Mouse (Mus musculus) hindbrain, embryonic 11.5 days (tissue): Measurements from ENCODE around the gene Sla2. TPM values are rescaled to one million over a fixed set of nuclear protein-coding genes. Genes with fewer than 3 reads are reported as not detected.
"Not testable (repeated sequence)": the region's sequence is repeated elsewhere in the genome, so short reads cannot be mapped to it uniquely, and the experiment has no call there.

Experiments
- ATAC-seq: fragments of 200-750 bp; cut with Nextera tagmentation; 2 replicates; pipeline ENCODE4 v1.8.0; 2017; ENCODE audit warnings: mild to moderate bottlenecking, moderate TSS enrichment, moderate library complexity; ENCODE audit not compliant: low FRiP score
- DNase-seq: peaks from one replicate; pipeline ENCODE4 v3.0.0-alpha.2; 2015; ENCODE audit warnings: low spot score
- H3K27ac ChIP-seq: fragments of 300-500 bp; sonication (generic); 2 replicates; pipeline ENCODE4 v1.5.1; 2014; ENCODE audit warnings: mild to moderate bottlenecking, low read depth, low read length
- H3K27me3 ChIP-seq: fragments of 300-500 bp; sonication (generic); 2 replicates; pipeline ENCODE4 v1.6.1; 2014; ENCODE audit warnings: mild to moderate bottlenecking, low read length, moderate library complexity, mixed read lengths; ENCODE audit not compliant: control insufficient read depth, insufficient read depth
- H3K36me3 ChIP-seq: fragments of 300-500 bp; sonication (generic); 2 replicates; pipeline ENCODE4 v1.6.1; 2014; ENCODE audit warnings: mild to moderate bottlenecking, low read length, moderate library complexity, mixed read lengths; ENCODE audit not compliant: control insufficient read depth, insufficient read depth
- H3K4me1 ChIP-seq: fragments of 300-500 bp; sonication (generic); replicated peaks from 2 replicates; pipeline ENCODE4 v1.6.1; 2014; ENCODE audit warnings: low read length, mixed read lengths; ENCODE audit not compliant: control insufficient read depth, insufficient read depth
- H3K4me2 ChIP-seq: fragments of 300-500 bp; sonication (generic); replicated peaks from 2 replicates; pipeline ENCODE4 v1.6.1; 2014; ENCODE audit warnings: mild to moderate bottlenecking, low read depth, low read length
- H3K4me3 ChIP-seq: fragments of 300-500 bp; sonication (generic); 2 replicates; pipeline ENCODE4 v1.5.1; 2014; ENCODE audit warnings: low read depth, low read length
- H3K9ac ChIP-seq: fragments of 300-500 bp; sonication (generic); 2 replicates; pipeline ENCODE4 v1.6.1; 2014; ENCODE audit warnings: low read depth, low read length
- H3K9me3 ChIP-seq: fragments of 300-500 bp; sonication (generic); 2 replicates; pipeline ENCODE4 v1.6.1; 2016; ENCODE audit warnings: low read length; ENCODE audit not compliant: control insufficient read depth
- WGBS: fragments of 180-500 bp; shearing (Covaris S2); extraction: QIAGEN DNeasy Blood & Tissue Kit; methylation state at CpG from one replicate; pipeline ENCODE4 v1.1.7; 2014; 5-methylcytosine and 5-hydroxymethylcytosine counted together
- polyA plus RNA-seq: library from polyadenylated mRNA; unstranded; fragments of >200 nt; fragmentation: Nextera tagmentation; extraction: Ambion mirVana; gene quantifications from 2 replicates; pipeline ENCODE4 v1.2.1, GENCODE M21; 2014

Gene Sla2
- polyA plus RNA-seq, 1 experiment from 2014 or later, result 0.59 TPM

GRCm38 (mm10) chr2:156825128-156825527 is 61.9 kb downstream of the Sla2 start:
- WGBS, result 84% methylated on average over 6 of the region's 6 CpGs
- ATAC-seq, result not testable (repeated sequence)

More at GRCm38 (mm10) chr2:156825128-156825527, 61.9 kb downstream of the Sla2 start:
- not testable (repeated sequence) for H3K27ac ChIP-seq, H3K9me3 ChIP-seq, H3K36me3 ChIP-seq, H3K27me3 ChIP-seq, H3K4me1 ChIP-seq, DNase-seq, H3K4me3 ChIP-seq, H3K4me2 ChIP-seq, H3K9ac ChIP-seq

Other genes starting within 250 kb of the Sla2 start
- 96.1 and 133 TPM in 2 replicates for gene Myl9, start 111.8 kb downstream of the Sla2 start, polyA plus RNA-seq
- 69.6 and 71.8 TPM in 2 replicates for gene Tgif2, start 47.2 kb downstream of the Sla2 start, polyA plus RNA-seq
- 5.9 and 8.6 TPM in 2 replicates for gene 4930518I15Rik, start 29.2 kb downstream of the Sla2 start, polyA plus RNA-seq
- 208 and 214 TPM in 2 replicates for gene Rab5if, start 24.1 kb downstream of the Sla2 start, polyA plus RNA-seq
- 48.2 and 50.2 TPM in 2 replicates for gene Ndrg3, start 104.9 kb upstream of the Sla2 start, polyA plus RNA-seq
- gene Dsn1, start 120.0 kb upstream of the Sla2 start, polyA plus RNA-seq, result 42.1 and 44.7 TPM in 2 replicates
- 7.2 and 9.8 TPM in 2 replicates for gene Soga1, start 192.1 kb upstream of the Sla2 start, polyA plus RNA-seq
- not detected in 2 replicates for gene Tldc2, start 199.9 kb upstream of the Sla2 start, polyA plus RNA-seq
- 23.6 and 29.9 TPM in 2 replicates for gene Samhd1, start 248.1 kb upstream of the Sla2 start, polyA plus RNA-seq